Mouse (Mus musculus) heart, postnatal 0 days (tissue): ENCODE data around the gene Cntn1.

Experiments
- CTCF ChIP-seq: IDR thresholded peaks from 2 replicates; pipeline ENCODE4 v1.5.1; 2016; ENCODE audit warnings: antibody characterized with exemption, control low read depth, low read depth
- EP300 ChIP-seq: IDR thresholded peaks from 2 replicates; pipeline ENCODE4 v1.6.1; 2016; ENCODE audit warnings: antibody characterized with exemption, low read depth

DNA sequence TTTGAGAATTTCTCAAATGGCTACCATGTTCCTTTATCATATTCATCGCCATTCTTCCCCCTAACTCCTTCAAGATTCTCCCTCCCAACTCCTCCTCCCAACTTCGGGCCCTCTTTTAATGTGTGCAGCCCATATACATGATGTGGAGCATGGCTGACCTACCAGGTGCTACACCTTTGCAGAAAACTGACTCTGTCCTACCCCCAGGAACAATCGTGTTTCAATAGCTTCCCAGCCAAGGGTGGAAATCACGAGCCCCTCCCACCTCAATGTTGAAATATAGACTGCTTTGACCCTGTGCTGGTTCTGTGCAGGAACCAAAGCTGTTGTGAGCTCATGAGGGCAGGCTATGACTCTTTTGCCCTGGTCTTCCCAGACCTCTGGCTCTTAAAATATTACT, 236.7 kb downstream of the Cntn1 start:
- TF ChIP-seq CTCF (no peak), EP300 (no peak)
